Mouse (Mus musculus): ENCODE measurements around the gene Haao.

DNA sequence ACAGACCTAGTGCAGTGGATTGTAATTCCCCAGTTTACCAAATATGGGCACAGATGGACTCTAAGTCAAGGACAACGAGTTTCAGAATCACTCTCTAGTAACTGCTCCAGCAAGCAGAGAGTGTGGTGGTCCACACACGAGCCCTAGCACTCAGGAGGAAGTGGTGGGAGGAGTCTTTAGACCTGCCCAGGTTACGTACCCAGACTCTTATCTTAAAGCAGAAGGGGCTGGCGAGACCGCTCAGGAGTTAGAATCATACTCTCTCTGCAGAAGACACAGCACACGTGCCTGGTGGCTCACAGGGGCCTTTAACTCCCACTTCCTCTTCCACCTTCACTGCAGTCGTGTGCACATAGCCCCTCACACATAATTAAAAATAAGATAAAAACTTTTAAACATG, 40.4 kb downstream of the Haao start:
- TF ChIP-seq CTCF (IDR thresholded peaks at IDR 0.05; ENCODE audit: low read depth, low read length) (no peak), GATA1 (IDR thresholded peaks at IDR 0.05; ENCODE audit: borderline replicate concordance, low read length) (no peak), TAL1 (conservative IDR thresholded peaks at IDR 0.05; ENCODE audit: low read depth, low read length) (no peak), GATA2 (IDR thresholded peaks at IDR 0.05; ENCODE audit: borderline replicate concordance, low read depth, low read length) (no peak)

All from G1E (cell line).